Mouse (Mus musculus) neural tube, embryonic 14.5 days (tissue): ENCODE measurements around the gene Nfia. TPM values are rescaled to one million over a fixed set of nuclear protein-coding genes. Genes with fewer than 3 reads are reported as not detected.

Experiments
- ATAC-seq: fragments of 200-750 bp; cut with Nextera tagmentation; 2 replicates; pipeline ENCODE4 v1.8.0; 2017; ENCODE audit warnings: low read depth, mild to moderate bottlenecking, moderate TSS enrichment, moderate library complexity
- H3K27ac ChIP-seq: fragments of 300-500 bp; sonication (generic); 2 replicates; pipeline ENCODE4 v1.5.1; 2014; ENCODE audit warnings: low read depth, mild to moderate bottlenecking, control low read depth, low read length, moderate library complexity, mixed read lengths
- H3K27me3 ChIP-seq: fragments of 300-500 bp; sonication (generic); 2 replicates; pipeline ENCODE4 v1.6.1; 2014; ENCODE audit warnings: low read length; ENCODE audit not compliant: control insufficient read depth, insufficient read depth
- H3K36me3 ChIP-seq: fragments of 300-500 bp; sonication (generic); 2 replicates; pipeline ENCODE4 v1.6.1; 2014; ENCODE audit warnings: low read length, mixed read lengths; ENCODE audit not compliant: control insufficient read depth, insufficient read depth
- H3K4me1 ChIP-seq: fragments of 300-500 bp; sonication (generic); 2 replicates; pipeline ENCODE4 v1.6.1; 2014; ENCODE audit warnings: low read length; ENCODE audit not compliant: control insufficient read depth, insufficient read depth
- H3K4me2 ChIP-seq: fragments of 300-500 bp; sonication (generic); 2 replicates; pipeline ENCODE4 v1.6.1; 2014; ENCODE audit warnings: mild to moderate bottlenecking, low read depth, low read length, control low read depth
- H3K4me3 ChIP-seq: fragments of 300-500 bp; sonication (generic); 2 replicates; pipeline ENCODE4 v1.5.1; 2014; ENCODE audit warnings: low read depth, low read length, control low read depth, mixed read lengths
- H3K9ac ChIP-seq: fragments of 300-500 bp; sonication (generic); replicated peaks from 2 replicates; pipeline ENCODE4 v1.6.1; 2014; ENCODE audit warnings: low read depth, mild to moderate bottlenecking, control low read depth, low read length, mixed read lengths
- H3K9me3 ChIP-seq: fragments of 300-500 bp; sonication (generic); 2 replicates; pipeline ENCODE4 v1.6.1; 2016; ENCODE audit warnings: low read length; ENCODE audit not compliant: control insufficient read depth
- WGBS: fragments of 180-500 bp; shearing (Covaris S2); extraction: QIAGEN DNeasy Blood & Tissue Kit; methylation state at CpG from one replicate; pipeline ENCODE4 v1.1.7; 2014; 5-methylcytosine and 5-hydroxymethylcytosine counted together
- polyA plus RNA-seq: library from polyadenylated mRNA; unstranded; fragments of >200 nt; fragmentation: Nextera tagmentation; extraction: Ambion mirVana; gene quantifications from 2 replicates; pipeline ENCODE4 v1.2.1, GENCODE M21; 2014

The Nfia gene
- polyA plus RNA-seq, 1 experiment from 2014 or later: 50.0 TPM

GRCm38 (mm10) chr4:97821556-97822251, 49.2 kb downstream of the Nfia start:
- ATAC-seq: no peak
- H3K27ac ChIP-seq: no peak overlapping the region
- 85% methylated on average over 4 of the region's 4 CpGs for WGBS
- H3K4me2 ChIP-seq: no peak overlapping the region
- peaks cover 14% of the 10 kb centered on the region for H3K4me1 ChIP-seq
- no peak overlapping the region for H3K9ac ChIP-seq
- H3K36me3 ChIP-seq: no peaks in the 10 kb centered on the region
- H3K27me3 ChIP-seq: no peaks in the 10 kb centered on the region
- H3K9me3 ChIP-seq: no peaks in the 10 kb centered on the region
- H3K4me3 ChIP-seq: no peak overlapping the region

- Histone ChIP-seq H3K27me3 (no peaks in the 10 kb centered on the region), H3K4me3 (no peak overlapping the region), H3K36me3 (no peaks in the 10 kb centered on the region), H3K4me2 (no peak overlapping the region), H3K9ac (no peak overlapping the region), H3K4me1 (peaks cover 17% of the 10 kb centered on the region), H3K27ac (no peak overlapping the region), H3K9me3 (no peaks in the 10 kb centered on the region)
- WGBS: 87% methylated on average over 6 of the region's 6 CpGs
- ATAC-seq: no peak
These were observed 51.0 kb downstream of the Nfia start for GRCm38 (mm10) chr4:97823512-97823911.

- H3K9ac ChIP-seq: no peak overlapping the region
- no peak overlapping the region for H3K4me2 ChIP-seq
- no peaks in the 10 kb centered on the region for H3K36me3 ChIP-seq
- no peaks in the 10 kb centered on the region for H3K9me3 ChIP-seq
- peaks cover 12% of the 10 kb centered on the region for H3K4me1 ChIP-seq
- no peak overlapping the region for H3K27ac ChIP-seq
- 74% methylated on average over 4 of the region's 4 CpGs for WGBS
- H3K4me3 ChIP-seq: no peak overlapping the region
- ATAC-seq: no peak
- H3K27me3 ChIP-seq: no peaks in the 10 kb centered on the region
These were observed 51.9 kb downstream of the Nfia start for GRCm38 (mm10) chr4:97824451-97824850.

GRCm38 (mm10) chr4:97825432-97825831, 52.9 kb downstream of the Nfia start:
- H3K27ac ChIP-seq: no peak overlapping the region
- H3K4me2 ChIP-seq: no peak overlapping the region
- H3K4me1 ChIP-seq: peaks cover 10% of the 10 kb centered on the region
- 83% methylated on average over 4 of the region's 4 CpGs for WGBS
- no peak for ATAC-seq
- no peak overlapping the region for H3K4me3 ChIP-seq
- H3K36me3 ChIP-seq: no peaks in the 10 kb centered on the region
- no peak overlapping the region for H3K9ac ChIP-seq
- H3K27me3 ChIP-seq: no peaks in the 10 kb centered on the region
- no peaks in the 10 kb centered on the region for H3K9me3 ChIP-seq

GRCm38 (mm10) chr4:97825841-97826240, 53.3 kb downstream of the Nfia start:
- Histone ChIP-seq H3K27ac (no peak overlapping the region), H3K4me1 (peaks cover 10% of the 10 kb centered on the region), H3K36me3 (no peaks in the 10 kb centered on the region), H3K4me2 (no peak overlapping the region), H3K4me3 (no peak overlapping the region), H3K27me3 (no peaks in the 10 kb centered on the region), H3K9ac (no peak overlapping the region), H3K9me3 (no peaks in the 10 kb centered on the region)
- no peak for ATAC-seq
- WGBS: 83% methylated on average over 4 of the region's 4 CpGs

GRCm38 (mm10) chr4:97827115-97827514, 54.6 kb downstream of the Nfia start:
- no peak for ATAC-seq
- Histone ChIP-seq H3K27ac (0 out of 2 replicates have a peak overlapping the region, but pooled peaks have one; percentile 0), H3K36me3 (no peaks in the 10 kb centered on the region), H3K9me3 (no peaks in the 10 kb centered on the region), H3K4me1 (peaks cover 10% of the 10 kb centered on the region), H3K4me3 (no peak overlapping the region), H3K27me3 (no peaks in the 10 kb centered on the region), H3K4me2 (no peak overlapping the region), H3K9ac (no peak overlapping the region)
- WGBS: 61% methylated on average over 6 of the region's 6 CpGs

DNA sequence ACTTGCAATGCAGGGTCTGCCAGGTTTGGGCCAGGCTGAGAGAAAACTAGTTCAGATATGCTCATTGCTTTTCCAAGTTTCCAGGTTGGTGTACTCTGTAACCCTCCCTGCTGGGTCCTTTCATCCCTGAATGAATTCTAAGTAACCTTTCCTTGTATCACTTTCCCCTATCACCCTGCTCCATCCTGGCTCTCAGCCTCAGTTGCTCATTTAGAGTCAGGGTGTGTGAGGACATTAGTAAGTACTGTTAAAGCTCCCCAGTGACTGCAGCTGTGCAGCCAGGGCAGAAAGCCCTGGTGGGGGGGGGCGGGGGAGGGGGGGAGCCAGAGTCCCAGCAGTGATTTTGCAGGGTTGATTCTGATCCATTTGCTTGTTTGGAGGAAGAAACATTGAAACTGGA, 56.0 kb downstream of the Nfia start:
- Histone ChIP-seq H3K9ac (no peak overlapping the region), H3K27ac (no peak overlapping the region), H3K9me3 (no peaks in the 10 kb centered on the region), H3K4me1 (peaks cover 9% of the 10 kb centered on the region), H3K4me3 (no peak overlapping the region), H3K4me2 (no peak overlapping the region), H3K27me3 (no peaks in the 10 kb centered on the region), H3K36me3 (no peaks in the 10 kb centered on the region)
- 27% methylated on average over 1 of the region's 1 CpGs for WGBS
- no peak for ATAC-seq

DNA sequence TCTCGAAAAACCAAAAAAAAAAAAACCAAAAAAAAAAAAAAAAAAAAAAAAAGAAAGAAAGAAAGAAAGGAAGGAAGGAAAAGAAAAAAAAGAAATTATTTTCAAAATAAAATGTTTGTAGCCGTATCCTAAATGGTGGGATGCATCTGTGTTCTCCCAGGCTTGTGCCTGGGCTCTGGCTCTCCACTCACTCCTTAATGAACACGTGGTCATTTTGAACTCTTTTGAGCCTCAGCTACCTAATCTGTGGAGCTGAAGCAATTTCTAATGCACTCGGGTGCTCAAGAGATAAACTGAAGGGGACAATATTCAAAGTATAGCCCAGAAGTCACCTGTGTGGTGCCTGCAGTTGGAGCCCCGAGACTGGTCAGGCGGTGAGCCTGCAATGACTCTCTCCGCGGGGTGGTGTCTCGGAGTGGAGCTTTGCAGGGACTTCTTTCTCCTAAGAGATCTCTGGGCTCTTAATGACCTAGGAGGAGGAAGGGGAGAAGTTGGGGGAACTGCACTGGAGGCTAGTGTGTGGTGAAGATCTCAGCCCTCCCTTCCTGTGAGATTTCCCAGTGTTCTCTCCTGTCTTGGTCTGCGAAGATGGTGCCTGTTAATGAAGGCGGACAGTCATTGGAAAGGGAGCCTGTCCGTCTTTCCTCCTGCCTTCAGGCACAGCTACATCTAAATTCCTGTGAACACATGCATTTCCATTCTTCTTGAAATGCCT, 57.0 kb downstream of the Nfia start:
- Histone ChIP-seq H3K4me1 (peaks cover 6% of the 10 kb centered on the region), H3K9ac (no peak overlapping the region), H3K9me3 (no peaks in the 10 kb centered on the region), H3K4me2 (no peak overlapping the region), H3K36me3 (no peaks in the 10 kb centered on the region), H3K27ac (no peak overlapping the region), H3K27me3 (no peaks in the 10 kb centered on the region), H3K4me3 (no peak overlapping the region)
- no peak for ATAC-seq
- WGBS: 87% methylated on average over 11 of the region's 12 CpGs

- WGBS: 58% methylated on average over 6 of the region's 6 CpGs
- ATAC-seq: no peak
These were observed 57.7 kb downstream of the Nfia start for GRCm38 (mm10) chr4:97830051-97830853.

More at GRCm38 (mm10) chr4:97830051-97830853, 57.7 kb downstream of the Nfia start:
- H3K27me3 ChIP-seq: no peaks in the 10 kb centered on the region
- no peaks in the 10 kb centered on the region for H3K36me3 ChIP-seq
- no peak overlapping the region for H3K4me2 ChIP-seq
- no peak overlapping the region for H3K4me3 ChIP-seq
- H3K9ac ChIP-seq: no peak overlapping the region
- no peak overlapping the region for H3K27ac ChIP-seq
- no peaks in the 10 kb centered on the region for H3K9me3 ChIP-seq
- H3K4me1 ChIP-seq: 0 out of 2 replicates have a peak, but pooled peaks cover 3% of the 10 kb centered on the region
